17 mouse cellular contexts compared by ENCODE assay signal in genomic region chr10:81076356-81076755, GRCm38 (mm10).
"Had no signal": no experiment of that assay in that cellular context is flagged by ENCODE, and none has a peak within 500 bp of the region (broad histone marks: within the 10 kb centered on the region; RNA-seq: fewer than 3 reads in every experiment).

No protein-coding gene starts in this region.

- H3K27ac ChIP-seq: liver, embryonic 15.5 days; macrophage; midbrain, embryonic 13.5 days; midbrain, embryonic 15.5 days; neural tube, embryonic 12.5 days; stomach, embryonic 15.5 days; stomach, postnatal 0 days had no signal

- H3K9me3 ChIP-seq: liver, embryonic 15.5 days; megakaryocyte, embryonic 14.5 days; midbrain, embryonic 13.5 days; midbrain, embryonic 15.5 days; neural tube, embryonic 12.5 days; stomach, embryonic 15.5 days had no signal

- DNase-seq: lung, adult 18-20 months; lung, embryonic 14.5 days; lung, postnatal 10 days; right cerebral cortex, postnatal 25 days; right cerebral cortex, postnatal 4 days; thymus, adult 2 months; thymus, postnatal 25 days; thymus, postnatal 4 days had no signal

- H3K27me3 ChIP-seq: liver, embryonic 15.5 days; megakaryocyte, embryonic 14.5 days; midbrain, embryonic 13.5 days; midbrain, embryonic 15.5 days; neural tube, embryonic 12.5 days; stomach, embryonic 15.5 days had no signal

- H3K4me3 ChIP-seq: liver, embryonic 15.5 days; megakaryocyte, embryonic 14.5 days; midbrain, embryonic 13.5 days; midbrain, embryonic 15.5 days; neural tube, embryonic 12.5 days; stomach, embryonic 15.5 days had no signal

- ATAC-seq: midbrain, embryonic 13.5 days; midbrain, embryonic 15.5 days had no signal

- H3K4me2 ChIP-seq: liver, embryonic 15.5 days; lung, embryonic 14.5 days; midbrain, embryonic 11.5 days; midbrain, embryonic 13.5 days; midbrain, embryonic 15.5 days; neural tube, embryonic 12.5 days; stomach, embryonic 15.5 days had no signal

- H3K9ac ChIP-seq: liver, embryonic 15.5 days; lung, embryonic 14.5 days; midbrain, embryonic 13.5 days; midbrain, embryonic 15.5 days; stomach, embryonic 15.5 days had no signal

- H3K4me1 ChIP-seq: stomach, embryonic 15.5 days had no signal
